Mouse (Mus musculus): Measurements from ENCODE around the gene Unc5b. TPM values are rescaled to one million over a fixed set of nuclear protein-coding genes. Genes with fewer than 3 reads are reported as not detected.

Unc5b gene
- total and polyA plus RNA-seq, 3 experiments: 5.9 to 9.4 (median 6.2) TPM

GRCm38 (mm10) chr10:60821311-60821710 is 10.1 kb downstream of the Unc5b start:
- DNase-seq: no peak

DNA sequence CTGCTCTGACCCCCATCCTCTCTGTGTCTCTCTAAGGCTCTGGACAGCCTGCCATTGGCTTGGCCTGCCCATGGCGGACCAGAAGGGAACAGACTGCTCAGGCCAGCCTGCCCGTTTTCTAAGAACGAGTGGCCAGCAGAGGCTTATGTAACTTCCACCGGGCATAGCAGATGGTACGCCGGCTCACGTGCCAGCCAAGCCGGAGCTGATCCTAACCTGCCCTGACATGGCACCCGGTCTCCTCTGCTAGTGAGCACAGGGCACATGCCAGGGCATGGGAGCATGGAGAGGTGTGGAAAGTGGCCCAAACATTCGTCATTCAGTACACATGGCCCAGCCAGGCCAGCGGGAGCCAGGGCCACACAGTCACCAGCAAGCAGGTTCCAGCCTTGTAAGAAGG is 10.8 kb downstream of the Unc5b start:
- no peak for DNase-seq

DNA sequence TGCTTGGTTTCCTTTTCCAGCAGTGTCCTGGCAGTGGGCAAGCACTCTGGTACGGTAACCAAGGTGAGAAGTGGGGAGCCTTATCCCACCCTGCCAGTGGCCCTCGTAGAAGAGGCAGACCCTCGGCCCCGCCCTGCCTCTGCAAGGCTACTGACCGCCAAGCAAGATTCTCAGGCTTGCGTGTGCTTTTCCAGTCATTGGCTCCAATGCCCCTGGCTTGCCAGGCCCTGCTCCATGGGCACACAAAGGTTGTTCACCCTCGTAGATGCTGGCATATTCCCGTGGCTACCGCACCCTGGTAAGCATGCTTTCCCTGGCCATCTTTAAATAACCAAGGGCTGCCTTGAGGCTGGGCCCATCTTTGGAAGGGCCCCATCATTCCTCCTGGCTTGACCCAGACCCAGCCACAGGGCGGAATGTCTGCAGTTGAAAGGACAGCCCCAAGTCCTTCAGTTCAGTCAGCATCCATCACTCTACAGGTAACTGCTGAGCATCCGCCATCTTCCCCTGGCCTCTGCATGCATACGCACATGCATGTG is 11.7 kb downstream of the Unc5b start:
- DNase-seq: no peak

DNA sequence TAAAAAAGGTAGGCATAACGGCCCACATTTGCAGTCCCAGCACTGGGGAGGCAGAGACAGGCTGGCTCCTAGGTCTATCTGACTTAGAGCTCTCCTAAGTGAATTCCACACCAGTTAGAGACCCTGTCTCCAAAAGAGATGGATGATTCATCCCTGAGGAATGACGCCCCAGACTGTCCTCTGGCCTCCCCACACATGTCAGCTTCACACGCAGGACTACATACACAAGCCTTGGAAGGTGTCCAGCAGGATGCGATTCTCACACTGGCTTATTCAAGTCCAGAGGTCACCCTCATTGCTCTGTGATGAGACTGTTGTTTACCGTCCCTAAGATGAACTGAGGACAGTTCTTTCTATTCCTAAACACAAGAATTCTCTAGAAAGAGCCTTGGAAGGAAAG is 12.2 kb downstream of the Unc5b start:
- DNase-seq: no peak

DNA sequence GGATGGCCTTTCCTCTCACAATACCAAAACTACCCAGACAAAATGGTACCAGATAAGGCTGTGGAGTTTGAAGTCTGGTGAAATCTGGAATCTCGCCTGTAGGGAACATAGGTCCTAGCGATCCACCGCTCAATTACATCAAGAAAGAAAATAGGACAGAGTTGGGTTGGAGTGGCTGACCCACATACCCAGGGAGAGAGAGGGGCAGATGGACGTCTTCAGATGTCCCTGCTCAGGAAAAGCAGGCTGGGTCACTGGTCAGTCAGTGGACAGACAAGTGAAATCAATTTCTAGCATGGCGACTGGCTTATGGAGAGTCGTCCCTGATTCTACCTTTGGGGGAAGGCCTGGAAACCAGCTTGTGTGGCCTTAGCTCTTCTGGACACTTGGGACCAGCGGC is 12.7 kb downstream of the Unc5b start:
- no peak for DNase-seq

GRCm38 (mm10) chr10:60817868-60818267 is 13.5 kb downstream of the Unc5b start:
- no peak for DNase-seq

- DNase-seq: peak; percentile 75
Observed at GRCm38 (mm10) chr10:60816872-60817648, 14.3 kb downstream of the Unc5b start.

DNA sequence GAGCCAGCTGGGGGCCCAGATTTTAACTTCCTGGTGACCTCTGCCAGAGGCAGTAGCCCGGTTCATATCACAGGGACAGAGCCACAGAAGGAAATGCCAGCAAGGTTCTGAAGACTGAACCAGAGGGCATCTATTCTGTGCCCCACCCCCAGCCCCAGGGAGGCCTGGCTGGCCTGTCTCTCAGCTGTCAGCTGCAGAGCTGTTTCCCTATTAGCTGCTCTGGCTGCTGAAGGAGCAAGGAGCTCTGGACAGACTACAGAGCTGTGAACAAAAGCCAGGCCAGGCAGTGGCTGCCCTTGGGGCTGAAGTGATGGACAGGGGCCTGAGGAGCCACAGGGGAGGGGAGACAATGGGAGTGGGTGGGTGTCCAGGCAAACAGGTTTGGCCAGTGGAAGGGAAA is 15.5 kb downstream of the Unc5b start:
- no peak for DNase-seq

- DNase-seq: no peak
Observed at GRCm38 (mm10) chr10:60815059-60815458, 16.3 kb downstream of the Unc5b start.

DNA sequence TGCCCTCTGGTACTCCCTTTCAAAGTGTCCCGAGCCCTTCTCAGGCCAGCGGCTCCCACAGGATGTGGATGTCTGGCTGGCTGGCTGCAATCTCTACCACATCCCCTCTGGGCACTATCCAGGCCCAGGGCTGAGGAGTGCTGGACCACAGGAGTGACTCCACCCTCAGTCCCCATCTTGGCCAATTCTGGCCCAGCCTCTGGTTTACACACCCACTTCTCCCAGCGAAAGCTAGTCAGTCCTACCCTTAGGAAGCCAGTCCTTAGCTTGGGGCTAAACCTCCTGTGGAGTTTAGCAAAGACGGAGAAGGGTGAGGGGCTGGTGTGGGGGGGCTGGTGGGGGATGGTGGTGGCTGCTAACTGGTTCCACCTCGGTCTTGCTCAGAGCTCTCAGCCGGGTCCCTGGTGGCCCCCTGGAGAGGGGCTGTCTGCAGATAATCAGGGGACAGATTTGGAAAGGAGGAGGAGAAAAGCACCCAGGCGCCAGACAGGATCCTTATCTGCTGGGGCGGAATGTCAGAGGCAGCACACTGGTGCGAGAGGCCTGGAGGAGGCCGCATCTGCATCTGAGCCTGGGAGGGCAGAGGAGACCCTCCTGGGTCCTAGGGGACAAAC is 16.8 kb downstream of the Unc5b start:
- no peak for DNase-seq

DNA sequence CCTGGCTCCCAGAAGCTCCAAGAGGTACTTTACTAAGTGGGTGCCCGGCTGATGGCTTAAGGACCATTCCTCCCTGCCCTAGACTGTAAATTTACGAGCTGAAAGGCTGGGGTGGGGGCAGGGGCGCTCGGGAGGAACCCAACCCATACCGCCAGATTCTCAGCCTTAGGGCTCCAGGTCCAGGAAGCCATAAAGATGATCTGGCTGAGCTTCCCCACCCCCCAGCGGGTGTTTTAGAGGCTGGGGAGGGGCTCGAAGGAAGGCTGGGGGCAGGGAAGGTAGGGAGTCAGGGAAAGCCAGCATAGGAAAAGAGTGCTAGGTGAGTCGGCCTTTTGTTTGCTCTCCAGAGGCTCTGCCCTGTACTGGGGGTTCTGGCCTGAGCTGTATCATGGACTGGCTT is 17.8 kb downstream of the Unc5b start:
- no peak for DNase-seq

DNA sequence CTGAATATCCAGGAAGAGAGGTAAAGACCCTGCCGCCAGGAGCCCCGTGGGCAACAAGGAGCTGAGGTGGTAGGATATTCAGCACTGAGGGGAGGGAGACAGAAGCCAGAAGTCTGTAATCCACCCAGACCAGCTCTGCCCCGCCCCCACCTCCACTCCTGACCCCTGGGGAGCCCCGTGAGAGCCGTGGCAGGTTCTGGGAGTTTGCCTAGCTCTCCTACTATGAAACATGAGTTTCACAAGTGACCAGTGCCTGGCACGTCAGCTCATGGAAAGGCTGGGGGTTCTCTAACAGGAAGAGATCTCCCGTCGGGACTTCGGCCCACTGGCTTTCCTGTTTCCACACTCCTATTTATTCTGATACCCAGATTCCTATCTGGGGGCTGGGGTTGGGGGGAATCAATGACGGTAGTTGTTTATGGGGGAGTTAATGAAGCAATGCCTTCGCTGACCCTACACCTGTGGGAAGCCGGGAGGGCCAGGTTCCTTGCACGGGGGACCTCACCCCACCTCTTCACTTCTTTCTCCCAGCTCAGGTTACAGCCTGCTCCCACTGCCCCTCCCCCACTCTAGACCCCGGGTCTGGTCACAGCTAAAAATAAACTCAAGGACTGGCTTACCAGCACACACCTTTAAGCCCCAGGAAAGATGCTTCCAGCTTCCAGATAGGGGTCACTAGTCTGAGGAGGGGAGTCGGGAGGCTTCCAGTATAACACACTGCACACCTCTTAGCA is 19.4 kb downstream of the Unc5b start:
- no peak for DNase-seq

- no peak for DNase-seq
Observed at GRCm38 (mm10) chr10:60808447-60808846, 22.9 kb downstream of the Unc5b start.

DNA sequence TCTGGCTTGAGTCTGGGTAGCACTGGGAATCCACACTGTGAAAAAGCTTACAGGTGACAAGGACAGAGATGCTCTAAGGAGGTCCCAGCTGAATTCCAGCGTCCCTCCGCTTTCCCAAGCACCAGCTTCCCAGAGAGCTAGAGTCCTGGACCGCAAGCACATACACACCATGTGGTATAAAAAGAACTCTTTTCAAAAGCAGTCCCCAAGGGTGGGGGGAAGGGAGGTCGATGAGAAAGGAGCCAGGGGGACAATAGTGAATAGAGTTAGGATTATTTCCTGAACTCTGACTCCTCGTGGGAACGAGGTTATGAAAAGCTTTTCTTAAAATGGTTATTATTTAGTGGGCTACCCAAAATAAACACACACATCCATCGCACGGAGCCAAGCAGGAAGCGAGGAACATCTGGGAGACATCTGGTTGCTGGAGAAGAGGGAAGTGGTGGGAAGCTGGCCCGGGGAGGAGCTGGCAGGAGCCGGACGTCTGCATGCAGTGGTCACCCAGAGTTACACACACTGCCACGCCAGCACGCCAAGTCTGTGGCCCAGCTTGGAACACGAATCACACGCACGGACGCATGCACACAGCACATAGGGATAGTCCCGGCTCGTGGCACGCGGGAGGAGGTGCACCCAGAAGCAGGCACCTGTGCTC is 23.7 kb downstream of the Unc5b start:
- peak; percentile 35 for DNase-seq

DNA sequence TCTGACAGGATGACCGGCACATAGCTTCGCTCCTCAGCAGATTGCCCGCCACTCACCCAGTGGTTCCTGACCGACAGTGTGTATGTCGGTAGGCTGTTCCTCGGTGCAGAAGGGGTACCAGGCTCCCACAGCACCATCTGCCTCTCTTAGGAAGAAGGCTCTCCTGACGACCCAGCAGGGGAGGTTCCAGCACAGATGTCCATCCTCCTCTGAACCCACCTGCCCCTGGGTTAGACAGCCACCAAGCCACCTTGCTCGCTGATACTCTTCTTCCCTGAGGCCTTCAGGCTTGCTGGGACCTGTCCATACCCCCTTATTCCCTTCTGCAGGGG is 25.2 kb downstream of the Unc5b start:
- DNase-seq: no peak

- no peak for DNase-seq
Observed at GRCm38 (mm10) chr10:60805436-60806206, 25.8 kb downstream of the Unc5b start.

GRCm38 (mm10) chr10:60804865-60805264 is 26.5 kb downstream of the Unc5b start:
- no peak for DNase-seq

GRCm38 (mm10) chr10:60803971-60804370 is 27.4 kb downstream of the Unc5b start:
- no peak for DNase-seq

GRCm38 (mm10) chr10:60801898-60802412 is 29.4 kb downstream of the Unc5b start:
- DNase-seq: no peak

GRCm38 (mm10) chr10:60801168-60801897 is 30.0 kb downstream of the Unc5b start:
- no peak for DNase-seq

All from adrenal gland, adult 2 months (tissue).